Mouse (Mus musculus) limb, embryonic 12.5 days (tissue): ENCODE data around the gene Kcnj14. TPM values are rescaled to one million over a fixed set of nuclear protein-coding genes. Genes with fewer than 3 reads are reported as not detected.

ENCODE experiments used
- ATAC-seq: fragments of 200-750 bp; cut with Nextera tagmentation; 2 replicates; pipeline ENCODE4 v1.8.0; 2017; ENCODE audit warnings: low read depth, moderate TSS enrichment; ENCODE audit not compliant: insufficient number of reproducible peaks, insufficient read depth, low FRiP score, low TSS enrichment
- H3K27ac ChIP-seq: fragments of 300-500 bp; sonication (generic); 2 replicates; pipeline ENCODE4 v1.5.1; 2016; ENCODE audit warnings: mild to moderate bottlenecking, moderate library complexity
- H3K27me3 ChIP-seq: fragments of 300-500 bp; sonication (generic); 2 replicates; pipeline ENCODE4 v1.6.1; 2016; ENCODE audit warnings: mild to moderate bottlenecking, moderate library complexity
- H3K36me3 ChIP-seq: fragments of 300-500 bp; sonication (generic); 2 replicates; pipeline ENCODE4 v1.6.1; 2016; ENCODE audit warnings: mild to moderate bottlenecking, moderate library complexity
- H3K4me1 ChIP-seq: fragments of 300-500 bp; sonication (generic); replicated peaks from 2 replicates; pipeline ENCODE4 v1.6.1; 2016
- H3K4me2 ChIP-seq: fragments of 300-500 bp; sonication (generic); 2 replicates; pipeline ENCODE4 v1.6.1; 2016; ENCODE audit warnings: mild to moderate bottlenecking, moderate library complexity
- H3K4me3 ChIP-seq: fragments of 300-500 bp; sonication (generic); replicated peaks from 2 replicates; pipeline ENCODE4 v1.5.1; 2016; ENCODE audit warnings: mild to moderate bottlenecking
- H3K9ac ChIP-seq: fragments of 300-500 bp; sonication (generic); replicated peaks from 2 replicates; pipeline ENCODE4 v1.6.1; 2016; ENCODE audit warnings: mild to moderate bottlenecking, moderate library complexity
- H3K9me3 ChIP-seq: fragments of 300-500 bp; sonication (generic); 2 replicates; pipeline ENCODE4 v1.6.1; 2016; ENCODE audit warnings: mild to moderate bottlenecking, moderate library complexity
- WGBS: fragments of 180-500 bp; shearing (Covaris S2); methylation state at CpG from one replicate; pipeline ENCODE4 v1.1.7; 2016; 5-methylcytosine and 5-hydroxymethylcytosine counted together
- polyA plus RNA-seq: library from polyadenylated mRNA; unstranded; fragments of >200 nt; fragmentation: Nextera tagmentation; extraction: Ambion mirVana; gene quantifications from 2 replicates; pipeline ENCODE4 v1.2.1, GENCODE M21; 2016

Kcnj14 gene
- polyA plus RNA-seq, 1 experiment from 2014 or later, result 2.2 TPM

DNA sequence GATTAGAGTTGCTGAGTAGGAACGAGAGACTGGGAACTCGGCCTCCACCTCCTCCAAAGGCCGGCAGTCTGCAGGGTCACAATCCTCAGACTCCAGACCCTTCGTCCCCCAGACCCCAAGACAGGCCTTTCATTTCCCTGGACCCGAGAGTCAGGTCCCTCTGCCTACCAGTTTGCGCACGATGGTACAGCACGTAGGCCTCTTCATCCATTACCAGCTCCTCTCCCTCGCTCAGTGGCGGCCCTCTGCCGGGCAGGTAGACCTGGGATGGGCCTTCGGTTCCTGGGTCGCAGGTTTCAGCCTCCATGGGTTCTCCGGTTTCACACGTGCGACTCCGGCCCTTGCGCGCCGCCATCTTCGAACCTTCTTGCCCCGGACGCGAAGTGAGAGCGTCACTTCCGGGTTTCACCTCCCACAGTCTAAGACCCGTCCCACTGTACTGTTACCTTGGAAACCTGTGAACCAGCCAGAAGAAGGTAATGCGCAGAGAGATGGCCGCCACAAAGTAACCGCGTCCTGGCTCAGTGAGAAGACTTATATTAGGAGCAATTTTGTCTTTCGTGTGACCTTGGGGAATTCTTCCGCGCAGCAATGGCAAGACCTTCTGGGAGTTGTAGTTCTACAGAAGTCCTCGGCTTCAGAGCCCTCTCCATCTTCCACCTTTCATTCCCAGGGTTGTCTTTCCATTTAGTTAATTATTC, 6.0 kb upstream of the Kcnj14 start, which contains the start of gene Grwd1:
Gene Grwd1 (minus strand): TSS at position 518 of the 701 bp plus-strand sequence.
- peaks cover 47% of the 10 kb centered on the region for H3K27me3 ChIP-seq
- H3K36me3 ChIP-seq, result peaks cover 39% of the 10 kb centered on the region
- no peaks in the 10 kb centered on the region for H3K9me3 ChIP-seq
- peak within 1 kb of the TSS; percentile 69 for H3K9ac ChIP-seq
- under 1% methylated on average over 35 of the region's 35 CpGs for WGBS
- peak within 1 kb of the TSS; percentile 92 for H3K4me3 ChIP-seq
- no peak within 1 kb of the TSS for H3K27ac ChIP-seq
- peak; percentile 84 for ATAC-seq
- H3K4me2 ChIP-seq, result peak within 1 kb of the TSS; percentile 87
- H3K4me1 ChIP-seq, result peaks cover 18% of the 10 kb centered on the region

DNA sequence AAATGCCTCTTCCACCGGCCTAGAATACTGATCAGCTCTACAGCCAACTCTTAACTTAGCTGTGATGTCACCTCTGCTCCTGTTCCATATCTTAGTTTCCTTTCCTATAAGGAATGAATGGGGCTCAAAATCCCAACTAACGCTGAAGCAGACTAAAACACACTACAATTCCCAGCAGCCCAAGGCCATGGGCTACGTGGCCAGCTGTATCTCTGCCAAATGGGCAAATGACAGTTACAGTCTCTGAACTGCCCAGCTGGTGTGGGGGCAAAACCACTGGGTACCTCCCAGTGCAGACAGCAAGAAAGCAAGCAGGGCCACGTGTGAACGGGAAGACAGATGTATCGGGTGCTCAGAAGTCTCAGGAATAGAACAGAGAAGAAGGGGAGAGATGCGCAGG, 2.0 kb upstream of the Kcnj14 start:
- no peak overlapping the region for H3K4me3 ChIP-seq
- WGBS, result 95% methylated on average over 7 of the region's 7 CpGs
- H3K4me1 ChIP-seq, result peaks cover 8% of the 10 kb centered on the region
- H3K9me3 ChIP-seq, result no peaks in the 10 kb centered on the region
- H3K4me2 ChIP-seq, result no peak overlapping the region
- H3K27me3 ChIP-seq, result peaks cover 7% of the 10 kb centered on the region
- H3K9ac ChIP-seq, result no peak overlapping the region
- H3K36me3 ChIP-seq, result peaks cover 72% of the 10 kb centered on the region
- H3K27ac ChIP-seq, result no peak overlapping the region
- ATAC-seq, result no peak

DNA sequence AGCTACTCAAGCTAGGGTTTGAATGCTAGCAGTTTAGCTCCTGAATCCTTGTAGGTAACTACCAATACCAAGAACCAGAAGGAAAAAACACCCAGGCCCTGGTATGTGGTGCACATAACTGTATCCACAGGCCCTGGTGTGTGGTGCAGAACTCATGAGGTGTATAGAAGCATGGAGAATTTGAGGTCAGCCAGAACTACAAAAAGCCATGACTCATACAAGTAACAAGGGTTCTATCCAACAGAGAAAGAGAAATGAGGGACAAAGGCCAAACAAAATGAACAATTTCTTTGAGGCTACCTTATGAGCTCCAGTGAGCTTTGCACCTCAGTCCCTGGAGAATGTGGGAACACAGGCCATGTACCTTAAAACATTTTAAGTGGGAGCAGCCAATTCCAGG, 3.7 kb downstream of the Kcnj14 start:
- Histone ChIP-seq H3K9ac (no peak overlapping the region), H3K27me3 (peaks cover 16% of the 10 kb centered on the region), H3K4me3 (no peak overlapping the region), H3K27ac (no peak overlapping the region), H3K36me3 (peaks cover 36% of the 10 kb centered on the region), H3K4me1 (0 out of 2 replicates have a peak, but pooled peaks cover 4% of the 10 kb centered on the region), H3K4me2 (no peak overlapping the region), H3K9me3 (no peaks in the 10 kb centered on the region)
- no peak for ATAC-seq

DNA sequence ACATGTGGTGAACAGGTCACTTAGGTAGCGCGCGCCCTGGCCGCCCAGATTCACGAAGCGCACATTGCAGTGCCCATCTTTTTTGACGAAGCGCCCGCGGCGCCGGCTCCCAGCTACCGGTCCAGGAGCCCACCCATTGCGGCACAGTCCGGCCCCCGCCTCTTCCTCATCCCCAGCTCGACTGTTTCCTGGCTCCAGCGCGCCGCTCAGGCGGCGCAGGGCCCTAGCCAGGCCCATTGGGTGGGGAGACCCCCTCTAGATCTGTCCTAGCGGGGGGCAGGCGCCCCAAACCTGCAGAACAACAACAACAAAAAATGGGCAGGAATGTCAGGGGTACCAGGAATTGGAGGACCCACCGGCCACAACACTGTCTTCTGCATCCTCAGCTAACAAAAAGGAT, 4.7 kb downstream of the Kcnj14 start:
- Histone ChIP-seq H3K9ac (peak overlapping the region; percentile 40; the same call in 1 of the 2 replicates), H3K9me3 (no peaks in the 10 kb centered on the region), H3K4me2 (peak overlapping the region; percentile 47), H3K27me3 (peaks cover 16% of the 10 kb centered on the region), H3K4me1 (peaks cover 15% of the 10 kb centered on the region), H3K27ac (no peak overlapping the region), H3K4me3 (peak overlapping the region; percentile 29), H3K36me3 (peaks cover 26% of the 10 kb centered on the region)
- WGBS, result 9% methylated on average over 25 of the region's 25 CpGs
- no peak for ATAC-seq

DNA sequence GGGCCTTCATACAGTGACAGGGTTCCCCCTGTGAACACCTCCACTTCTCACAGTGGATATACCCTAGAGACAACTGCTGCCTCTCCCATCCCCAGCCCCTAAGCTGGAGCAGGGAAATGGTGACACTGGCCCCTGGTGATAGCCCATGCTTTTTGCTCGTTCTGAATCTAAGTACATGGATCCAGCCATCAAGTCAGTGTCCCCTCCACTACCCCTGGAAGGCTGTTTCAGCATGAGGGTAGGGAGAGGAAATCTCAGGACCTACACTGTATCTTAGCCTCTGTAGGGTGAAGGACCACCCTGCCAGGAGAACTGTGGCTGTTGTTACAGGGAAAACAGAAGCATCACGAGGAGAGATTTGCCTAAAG, 8.6 kb downstream of the Kcnj14 start:
- H3K4me1 ChIP-seq, result peaks cover 30% of the 10 kb centered on the region
- H3K27me3 ChIP-seq, result peaks cover 16% of the 10 kb centered on the region
- WGBS, result 56% methylated on average over 2 of the region's 2 CpGs
- no peaks in the 10 kb centered on the region for H3K9me3 ChIP-seq
- H3K4me3 ChIP-seq, result no peak overlapping the region
- ATAC-seq, result no peak
- no peak overlapping the region for H3K9ac ChIP-seq
- H3K27ac ChIP-seq, result no peak overlapping the region
- H3K4me2 ChIP-seq, result 0 out of 2 replicates have a peak overlapping the region, but pooled peaks have one; percentile 54
- H3K36me3 ChIP-seq, result peaks cover 21% of the 10 kb centered on the region

DNA sequence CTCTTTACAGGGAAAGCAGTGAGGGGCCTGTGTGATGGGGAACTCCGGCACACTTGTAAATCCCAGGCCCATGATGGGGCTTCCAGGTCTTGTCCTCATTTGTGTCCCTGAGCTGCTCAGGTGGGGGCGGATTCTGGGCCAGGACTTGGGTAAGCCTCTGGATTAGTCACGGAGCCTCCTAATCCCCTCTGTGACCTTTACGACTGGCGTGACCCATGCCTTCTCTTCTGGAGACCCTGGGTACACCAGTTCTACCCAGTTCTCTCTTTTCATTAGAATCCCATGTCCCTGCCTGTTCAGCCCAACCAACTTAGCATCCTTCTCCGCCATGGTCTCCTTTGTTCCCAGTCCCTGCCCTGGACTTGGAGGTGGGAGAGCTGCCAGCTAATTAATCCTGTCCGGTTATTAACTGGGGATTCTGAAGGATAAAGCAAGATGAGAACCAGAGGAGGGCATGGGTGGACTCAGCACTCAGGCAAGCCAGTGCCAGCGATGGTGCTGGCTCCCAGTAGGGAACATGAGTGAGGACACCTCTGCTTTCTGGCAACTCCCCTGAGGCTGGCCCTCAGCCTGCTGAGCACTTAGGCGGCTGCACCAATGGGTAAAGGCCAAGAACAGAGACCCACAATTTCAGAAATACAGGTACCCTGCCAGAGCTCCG, 9.1 kb downstream of the Kcnj14 start:
- peaks cover 15% of the 10 kb centered on the region for H3K27me3 ChIP-seq
- 52% methylated on average over 10 of the region's 10 CpGs for WGBS
- ATAC-seq, result no peak
- H3K4me3 ChIP-seq, result no peak overlapping the region
- 0 out of 2 replicates have a peak overlapping the region, but pooled peaks have one; percentile 18 for H3K9ac ChIP-seq
- no peaks in the 10 kb centered on the region for H3K9me3 ChIP-seq
- peak overlapping the region; percentile 54 for H3K4me2 ChIP-seq
- H3K27ac ChIP-seq, result no peak overlapping the region
- peaks cover 30% of the 10 kb centered on the region for H3K4me1 ChIP-seq
- H3K36me3 ChIP-seq, result peaks cover 26% of the 10 kb centered on the region

DNA sequence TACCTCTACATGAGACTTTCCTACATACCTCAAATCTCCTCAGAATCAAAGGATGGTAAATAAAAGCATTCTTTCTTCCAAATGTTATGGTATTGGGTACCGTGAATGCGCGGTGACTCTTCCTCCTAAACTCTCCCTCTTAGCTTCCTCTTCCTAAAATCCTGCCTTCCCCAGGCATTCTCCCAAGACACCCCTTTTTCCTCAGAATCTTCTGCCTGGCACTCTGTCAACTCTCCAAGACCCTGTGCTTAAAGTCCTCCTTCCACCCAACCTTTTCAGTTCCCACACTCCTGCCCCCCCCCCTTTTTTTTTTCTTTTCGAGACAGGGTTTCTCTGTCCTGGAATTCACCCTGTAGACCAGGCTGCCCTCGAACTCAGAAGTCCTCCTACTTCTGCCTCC, 9.7 kb downstream of the Kcnj14 start:
- 16% methylated on average over 5 of the region's 5 CpGs for WGBS
- no peaks in the 10 kb centered on the region for H3K9me3 ChIP-seq
- H3K4me3 ChIP-seq, result peak overlapping the region; percentile 29
- H3K36me3 ChIP-seq, result peaks cover 32% of the 10 kb centered on the region
- no peak for ATAC-seq
- H3K27ac ChIP-seq, result no peak overlapping the region
- peaks cover 9% of the 10 kb centered on the region for H3K27me3 ChIP-seq
- peak overlapping the region; percentile 54 for H3K4me2 ChIP-seq
- peaks cover 28% of the 10 kb centered on the region for H3K4me1 ChIP-seq
- H3K9ac ChIP-seq, result no peak overlapping the region

DNA sequence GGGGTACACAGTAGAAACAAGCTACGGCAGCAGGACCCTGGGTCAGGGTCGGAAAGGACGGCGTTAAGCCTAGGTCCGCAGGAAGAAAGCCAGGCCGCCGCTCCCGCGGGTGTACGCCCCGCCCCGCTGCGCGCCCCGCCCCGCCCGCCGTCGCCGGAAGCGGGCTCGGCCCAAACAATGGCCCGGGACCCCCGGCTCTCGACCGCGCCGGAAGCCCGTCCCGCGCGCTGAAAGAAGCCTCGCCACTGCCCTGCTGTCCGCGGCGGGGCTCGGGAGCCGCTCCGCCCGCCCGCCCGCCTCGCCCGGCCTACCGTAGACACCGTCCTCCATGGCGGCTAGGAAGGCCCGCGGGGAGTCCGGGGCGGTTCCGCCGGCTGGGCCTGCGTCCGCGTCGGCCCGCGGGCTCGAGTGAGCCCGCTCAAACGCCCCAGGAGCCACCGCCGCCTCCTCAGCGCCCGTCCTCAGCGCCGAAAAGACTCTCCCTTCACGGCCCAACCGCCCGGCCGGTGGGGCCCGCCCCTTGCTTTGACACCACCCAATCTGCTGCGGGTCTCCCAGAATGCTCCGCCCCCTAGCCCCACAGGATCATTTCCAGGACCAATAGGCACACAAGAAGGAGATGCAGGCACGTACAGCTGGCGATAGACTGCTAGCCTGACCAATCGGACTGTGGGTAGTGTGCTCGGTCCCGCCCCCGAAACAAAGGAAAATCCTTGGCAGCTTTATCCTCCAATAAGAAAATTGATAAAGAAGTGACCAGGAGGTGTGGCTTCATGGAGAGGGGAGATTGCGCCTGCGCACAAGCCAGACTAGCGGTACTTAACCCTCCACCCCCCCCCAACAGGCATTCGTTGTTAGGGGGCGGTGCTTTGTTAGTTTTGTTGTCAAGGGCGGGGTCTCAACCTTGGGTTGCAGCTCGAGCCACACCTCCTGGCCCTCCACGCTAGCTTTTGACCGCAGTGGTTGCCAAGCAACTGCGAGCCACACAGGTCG, 10.5 kb downstream of the Kcnj14 start, which contains the start of gene Cyth2:
Gene Cyth2 (minus strand): TSS at position 795 of the 993 bp plus-strand sequence.
- no peaks in the 10 kb centered on the region for H3K9me3 ChIP-seq
- peaks cover 4% of the 10 kb centered on the region for H3K27me3 ChIP-seq
- under 1% methylated on average over 88 of the region's 92 CpGs for WGBS
- peak; percentile 98 for ATAC-seq
- peak within 1 kb of the TSS; percentile 100 for H3K27ac ChIP-seq
- peaks cover 26% of the 10 kb centered on the region for H3K4me1 ChIP-seq
- peaks cover 39% of the 10 kb centered on the region for H3K36me3 ChIP-seq
- peak within 1 kb of the TSS; percentile 99 for H3K9ac ChIP-seq
- peak within 1 kb of the TSS; percentile 79 for H3K4me2 ChIP-seq
- peak within 1 kb of the TSS; percentile 97 for H3K4me3 ChIP-seq

DNA sequence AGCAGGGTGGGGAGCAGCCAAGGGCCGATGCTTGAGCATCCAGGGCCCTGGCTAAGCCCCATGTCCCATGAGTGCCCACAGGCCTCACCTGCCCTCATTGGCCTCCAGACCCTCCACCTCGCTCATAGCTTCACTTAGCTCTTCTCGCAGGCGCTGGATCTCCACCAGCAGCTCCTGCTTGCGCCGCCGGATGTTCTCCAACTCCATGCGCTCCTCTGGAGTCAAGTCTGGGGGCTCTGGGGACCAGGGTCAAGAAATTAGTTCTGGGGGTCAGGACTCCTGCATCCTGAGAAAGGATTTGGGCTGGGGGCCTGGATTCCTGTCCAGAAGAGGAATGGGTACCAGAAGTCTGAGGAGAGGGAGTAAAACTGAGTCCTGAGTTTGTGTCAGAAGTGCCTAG, 11.7 kb downstream of the Kcnj14 start:
- peak overlapping the region; percentile 100; the same call in 1 of the 2 replicates for H3K27ac ChIP-seq

DNA sequence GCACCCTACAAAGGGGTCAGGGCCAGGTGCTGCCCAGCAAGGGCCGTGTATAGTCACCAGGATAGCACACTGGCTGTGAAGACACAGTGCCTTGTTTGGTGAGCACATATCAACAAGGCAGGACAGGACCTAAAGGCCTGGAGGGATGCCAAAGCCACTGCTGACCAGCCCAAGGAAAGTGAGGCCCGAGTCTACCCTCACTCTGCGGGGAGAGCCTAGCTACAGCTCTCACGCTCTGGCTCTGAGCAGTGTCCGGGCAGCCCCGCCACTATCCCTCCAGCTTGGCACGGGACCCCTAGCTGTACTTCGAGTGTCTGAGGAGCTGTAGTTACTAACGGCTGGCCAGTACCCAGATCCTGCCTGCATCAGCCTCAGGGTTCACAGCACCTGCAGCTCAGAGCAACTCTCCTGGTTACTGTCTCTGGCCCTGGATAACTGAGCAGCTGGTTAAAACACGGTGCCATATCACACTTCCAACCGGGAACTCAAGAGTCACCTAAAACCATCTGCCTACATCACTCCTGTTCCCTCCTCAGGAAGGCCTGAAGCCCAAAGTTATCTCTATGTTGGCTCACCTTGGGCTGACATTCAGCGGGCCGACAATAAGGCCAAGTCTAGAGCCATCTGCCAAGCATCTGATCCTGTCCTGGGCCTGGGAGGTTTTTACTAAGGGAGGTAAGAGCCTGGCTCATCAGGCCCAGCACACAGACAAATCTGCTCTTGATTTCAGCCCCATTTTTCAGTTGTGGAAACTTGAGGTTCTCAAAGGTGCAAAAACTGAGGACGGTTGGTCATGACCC, 15.1 kb downstream of the Kcnj14 start:
- Histone ChIP-seq H3K4me1 (peaks cover 13% of the 10 kb centered on the region), H3K4me3 (no peak overlapping the region), H3K9ac (no peak overlapping the region), H3K27ac (no peak overlapping the region), H3K9me3 (no peaks in the 10 kb centered on the region), H3K36me3 (peaks cover 73% of the 10 kb centered on the region), H3K27me3 (no peaks in the 10 kb centered on the region), H3K4me2 (no peak overlapping the region)
- 85% methylated on average over 14 of the region's 14 CpGs for WGBS
- ATAC-seq, result no peak

More for the DNA sequence above, 11.7 kb downstream of the Kcnj14 start:
- peak overlapping the region; percentile 99 for H3K9ac ChIP-seq
- peaks cover 26% of the 10 kb centered on the region for H3K4me1 ChIP-seq
- peak overlapping the region; percentile 79 for H3K4me2 ChIP-seq
- no peak for ATAC-seq
- no peaks in the 10 kb centered on the region for H3K9me3 ChIP-seq
- no peaks in the 10 kb centered on the region; the same call in 1 of the 2 replicates for H3K27me3 ChIP-seq
- peak overlapping the region; percentile 97 for H3K4me3 ChIP-seq
- peaks cover 51% of the 10 kb centered on the region for H3K36me3 ChIP-seq
- WGBS, result 84% methylated on average over 8 of the region's 8 CpGs
